In the genomic region with DNA sequence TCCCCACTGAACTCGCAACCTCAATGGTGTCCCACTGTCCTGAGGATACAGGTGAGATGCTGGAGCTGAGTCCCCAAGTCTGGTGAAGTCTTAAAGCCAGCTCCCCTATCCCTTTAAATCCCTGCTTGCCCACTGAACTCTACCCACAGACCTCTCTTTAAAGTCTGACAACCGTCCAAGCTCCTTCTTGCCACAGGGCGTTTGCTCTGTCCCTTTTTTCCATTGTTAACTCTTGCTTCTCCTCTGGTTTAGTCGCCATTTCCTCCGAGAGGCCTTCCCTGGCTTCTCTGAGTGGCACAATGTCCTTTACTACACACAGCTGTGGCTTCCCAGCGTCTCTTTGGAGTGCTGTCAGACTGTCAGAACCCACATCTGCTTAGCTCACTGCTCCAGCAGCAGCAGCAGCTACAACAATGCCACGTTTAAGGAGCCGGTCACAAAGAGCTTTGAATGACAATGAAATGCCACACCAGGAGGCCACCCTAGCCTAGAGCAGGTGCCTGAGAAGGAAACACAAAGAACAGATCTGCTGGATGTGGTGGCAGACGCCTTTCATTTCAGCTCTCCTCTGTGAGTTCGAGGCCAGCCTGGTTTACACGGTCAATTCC, we compare ENCODE assay signal across 12 mouse cellular contexts. TPM values are rescaled to one million over a fixed set of nuclear protein-coding genes. Genes with fewer than 3 reads are reported as not detected.
DNase-seq lines count a peak whose midpoint lies in the region; ATAC-seq and TF ChIP-seq lines count a peak whose summit lies in the region.
"Had no signal": no experiment of that assay in that cellular context is flagged by ENCODE, and none has a peak within 500 bp of the region (broad histone marks: within the 10 kb centered on the region; RNA-seq: fewer than 3 reads in every experiment).

No protein-coding gene starts in this region.

- H3K27me3 ChIP-seq in heart, postnatal 0 days (ENCODE audit: control insufficient read depth, insufficient read depth, low read length): no peaks in the 10 kb centered on the region
- H3K27me3 ChIP-seq in hindbrain, embryonic 13.5 days: no peaks in the 10 kb centered on the region
- H3K27me3 ChIP-seq in neural tube, embryonic 15.5 days (replicated peaks): no peaks in the 10 kb centered on the region
- H3K27me3 ChIP-seq: CH12.LX; lung, embryonic 15.5 days; stomach, embryonic 15.5 days had no signal

- H3K9me3 ChIP-seq in heart, postnatal 0 days (replicated peaks; ENCODE audit: control insufficient read depth, low read length): no peaks in the 10 kb centered on the region
- H3K9me3 ChIP-seq in hindbrain, embryonic 13.5 days: no peaks in the 10 kb centered on the region
- no peaks in the 10 kb centered on the region for H3K9me3 ChIP-seq in neural tube, embryonic 15.5 days (replicated peaks)
- H3K9me3 ChIP-seq: lung, embryonic 15.5 days; stomach, embryonic 15.5 days had no signal

- no peak for DNase-seq in heart, postnatal 0 days (ENCODE audit: low spot score)
- no peak for DNase-seq in heart, postnatal 4 days
- DNase-seq in embryo, embryonic 11 days: peak; percentile 43
- DNase-seq in adrenal gland, postnatal 4 days (ENCODE audit: low spot score in 2 of 2): no peak
- DNase-seq in left cerebral cortex, postnatal 10 days (ENCODE audit: extremely low spot score in 1 of 2, low spot score in 2 of 2): no peak
- DNase-seq in adrenal gland, postnatal 10 days: no peak

- H3K4me1 ChIP-seq in heart, postnatal 0 days (ENCODE audit: control insufficient read depth, insufficient read depth): peaks cover 44% of the 10 kb centered on the region
- peaks cover 72% of the 10 kb centered on the region for H3K4me1 ChIP-seq in hindbrain, embryonic 13.5 days (replicated peaks)
- peaks cover 55% of the 10 kb centered on the region for H3K4me1 ChIP-seq in neural tube, embryonic 15.5 days

- H3K36me3 ChIP-seq in heart, postnatal 0 days (replicated peaks; ENCODE audit: control insufficient read depth, insufficient read depth, low read length): peaks cover 17% of the 10 kb centered on the region; the same call in 1 of the 2 replicates
- peaks cover 18% of the 10 kb centered on the region for H3K36me3 ChIP-seq in hindbrain, embryonic 13.5 days
- H3K36me3 ChIP-seq in neural tube, embryonic 15.5 days: no peaks in the 10 kb centered on the region
- H3K36me3 ChIP-seq: stomach, embryonic 15.5 days had no signal

- no peak for TF ChIP-seq EP300 in heart, postnatal 0 days (IDR thresholded peaks at IDR 0.05; ENCODE audit: low read depth)

- ATAC-seq in heart, postnatal 0 days (ENCODE audit: insufficient read depth, low read depth): no peak
- no peak for ATAC-seq in hindbrain, embryonic 13.5 days (ENCODE audit: low FRiP score)
- ATAC-seq in neural tube, embryonic 15.5 days (ENCODE audit: low FRiP score): no peak
- ATAC-seq: intestine, embryonic 16.5 days had no signal

- H3K9ac ChIP-seq in heart, postnatal 0 days (replicated peaks; ENCODE audit: low read depth, low read length): 0 out of 2 replicates have a peak overlapping the region, but pooled peaks have one; percentile 1
- H3K9ac ChIP-seq in hindbrain, embryonic 13.5 days: peak overlapping the region; percentile 60
- H3K9ac ChIP-seq in neural tube, embryonic 15.5 days (replicated peaks): peak overlapping the region; percentile 32; the same call in 1 of the 2 replicates
- H3K9ac ChIP-seq: lung, embryonic 15.5 days; stomach, embryonic 15.5 days had no signal

- no peak overlapping the region for H3K4me3 ChIP-seq in heart, postnatal 0 days (ENCODE audit: low read depth, low read length)
- H3K4me3 ChIP-seq in hindbrain, embryonic 13.5 days: 0 out of 2 replicates have a peak overlapping the region, but pooled peaks have one; percentile 4
- H3K4me3 ChIP-seq in neural tube, embryonic 15.5 days (replicated peaks): no peak overlapping the region
- H3K4me3 ChIP-seq: lung, embryonic 15.5 days; stomach, embryonic 15.5 days had no signal

- H3K4me2 ChIP-seq in heart, postnatal 0 days (ENCODE audit: low read depth, low read length): no peak overlapping the region
- peak overlapping the region; percentile 22; the same call in 1 of the 2 replicates for H3K4me2 ChIP-seq in hindbrain, embryonic 13.5 days
- peak overlapping the region; percentile 16; the same call in 1 of the 2 replicates for H3K4me2 ChIP-seq in neural tube, embryonic 15.5 days
- H3K4me2 ChIP-seq: lung, embryonic 15.5 days; stomach, embryonic 15.5 days had no signal

- intact Hi-C loops in left cerebral cortex, postnatal 10 days (cut with DNase I): no loop called here

- TF ChIP-seq CTCF in heart, postnatal 0 days (IDR thresholded peaks at IDR 0.05; ENCODE audit: low read depth): no peak

- 29% methylated on average over 11 of the region's 11 CpGs for WGBS in heart, postnatal 0 days
- 13% methylated on average over 11 of the region's 11 CpGs for WGBS in hindbrain, embryonic 13.5 days
- WGBS in neural tube, embryonic 15.5 days: 12% methylated on average over 11 of the region's 11 CpGs

- no peak overlapping the region; the same call in 1 of the 2 replicates for H3K27ac ChIP-seq in heart, postnatal 0 days (ENCODE audit: low read depth)
- H3K27ac ChIP-seq in hindbrain, embryonic 13.5 days: peak overlapping the region; percentile 72
- peak overlapping the region; percentile 48 for H3K27ac ChIP-seq in neural tube, embryonic 15.5 days (replicated peaks)
- H3K27ac ChIP-seq: lung, embryonic 15.5 days; stomach, embryonic 15.5 days had no signal

RNA-seq across cellular contexts. Expression of a gene that starts 7.8 kb away (rescaled TPM):
- total RNA-seq in heart, postnatal 0 days (2014; rRNA removed; ENCODE audit: low replicate concordance): 75.0 and 90.1 TPM in 2 replicates
- polyA plus RNA-seq in heart, postnatal 0 days (2015; fragmentation: Nextera tagmentation; extraction: Ambion mirVana): 35.2 and 37.5 TPM in 2 replicates
- total RNA-seq in heart, postnatal 4 days (2021): 100 to 1,000 TPM; 182 to 197 TPM
- polyA plus RNA-seq in hindbrain, embryonic 13.5 days (2015; fragmentation: Nextera tagmentation; extraction: Ambion mirVana): 79.5 and 81.8 TPM in 2 replicates
- polyA plus RNA-seq in neural tube, embryonic 15.5 days (2015; fragmentation: Nextera tagmentation; extraction: Ambion mirVana): 65.4 and 79.7 TPM in 2 replicates
- total RNA-seq in adrenal gland, postnatal 4 days (2021): 10 to 100 TPM; 64.1 to 70.7 TPM
- total RNA-seq in left cerebral cortex, postnatal 10 days (2021): 100 to 1,000 TPM; 218 to 226 TPM
- total RNA-seq in adrenal gland, postnatal 10 days (2021): 10 to 100 TPM; 60.4 to 72.7 TPM

RNA-seq across cellular contexts. Expression of a gene that starts 13.8 kb away (rescaled TPM):
- total RNA-seq in heart, postnatal 0 days (2014; rRNA removed; ENCODE audit: low replicate concordance): 46.4 and 63.1 TPM in 2 replicates
- polyA plus RNA-seq in heart, postnatal 0 days (2015; fragmentation: Nextera tagmentation; extraction: Ambion mirVana): 80.3 and 86.7 TPM in 2 replicates
- total RNA-seq in heart, postnatal 4 days (2021): 10 to 100 TPM; 50.7 to 54.3 TPM
- polyA plus RNA-seq in hindbrain, embryonic 13.5 days (2015; fragmentation: Nextera tagmentation; extraction: Ambion mirVana): 160 and 168 TPM in 2 replicates
- 175 and 188 TPM in 2 replicates for polyA plus RNA-seq in neural tube, embryonic 15.5 days (2015; fragmentation: Nextera tagmentation; extraction: Ambion mirVana)
- 10 to 100 TPM; 70.0 to 75.4 TPM for total RNA-seq in adrenal gland, postnatal 4 days (2021)
- 10 to 100 TPM; 89.7 to 99.2 TPM for total RNA-seq in left cerebral cortex, postnatal 10 days (2021)
- total RNA-seq in adrenal gland, postnatal 10 days (2021): 10 to 100 TPM; 73.1 to 74.8 TPM

RNA-seq across cellular contexts. Expression of a gene that starts 38.2 kb away (rescaled TPM):
- 3.8 and 4.3 TPM in 2 replicates for total RNA-seq in heart, postnatal 0 days (2014; rRNA removed; ENCODE audit: low replicate concordance)
- polyA plus RNA-seq in heart, postnatal 0 days (2015; fragmentation: Nextera tagmentation; extraction: Ambion mirVana): 0.71 and 1.1 TPM in 2 replicates
- total RNA-seq in heart, postnatal 4 days (2021): 1 to 10 TPM; 2.3 to 3.1 TPM
- polyA plus RNA-seq in hindbrain, embryonic 13.5 days (2015; fragmentation: Nextera tagmentation; extraction: Ambion mirVana): 7.6 and 10.1 TPM in 2 replicates
- polyA plus RNA-seq in neural tube, embryonic 15.5 days (2015; fragmentation: Nextera tagmentation; extraction: Ambion mirVana): 7.4 and 9.8 TPM in 2 replicates
- 10 to 100 TPM in 1 of 2 experiments, 1 to 10 TPM in 1; 9.3 to 12.8 TPM for total RNA-seq in adrenal gland, postnatal 4 days (2021)
- 1 to 10 TPM in 1 of 2 experiments, under 1 TPM in 1; 0.92 to 1.0 TPM for total RNA-seq in left cerebral cortex, postnatal 10 days (2021)
- total RNA-seq in adrenal gland, postnatal 10 days (2021): 1 to 10 TPM; 5.5 to 5.6 TPM
- total RNA-seq: CH12.LX had no signal

RNA-seq across cellular contexts. Expression of a gene that starts 45.8 kb away (rescaled TPM):
- total RNA-seq in heart, postnatal 0 days (2014; rRNA removed; ENCODE audit: low replicate concordance): 84.1 and 121 TPM in 2 replicates
- 86.1 and 96.7 TPM in 2 replicates for polyA plus RNA-seq in heart, postnatal 0 days (2015; fragmentation: Nextera tagmentation; extraction: Ambion mirVana)
- 100 to 1,000 TPM; 226 TPM for total RNA-seq in heart, postnatal 4 days (2021)
- polyA plus RNA-seq in hindbrain, embryonic 13.5 days (2015; fragmentation: Nextera tagmentation; extraction: Ambion mirVana): 163 and 166 TPM in 2 replicates
- polyA plus RNA-seq in neural tube, embryonic 15.5 days (2015; fragmentation: Nextera tagmentation; extraction: Ambion mirVana): 127 and 133 TPM in 2 replicates
- 100 to 1,000 TPM; 319 to 332 TPM for total RNA-seq in adrenal gland, postnatal 4 days (2021)
- total RNA-seq in left cerebral cortex, postnatal 10 days (2021): 100 to 1,000 TPM; 131 to 139 TPM
- total RNA-seq in adrenal gland, postnatal 10 days (2021): 100 to 1,000 TPM; 177 to 229 TPM

Comparison
In these comparisons a context has a peak if more than half of its experiments do, and no peak if none do; other contexts are left out.
1. H3K9ac ChIP-seq: peak in every context shown above with its lines; median percentile 60 in hindbrain, embryonic 13.5 days; 32 in neural tube, embryonic 15.5 days; 1 in heart, postnatal 0 days.